Mouse (Mus musculus): ENCODE measurements around the gene Cbx8. TPM values are rescaled to one million over a fixed set of nuclear protein-coding genes. Genes with fewer than 3 reads are reported as not detected.

Gene Cbx8
- polyA plus RNA-seq, 1 experiment from 2014 or later, result 7.7 TPM

GRCm38 (mm10) chr11:119066841-119067240 lies 26.1 kb upstream of the Cbx8 start:
- no peak overlapping the region for H3K4me3 ChIP-seq (ENCODE audit: low read depth, low read length)
- H3K4me1 ChIP-seq (replicated peaks; ENCODE audit: control insufficient read depth, insufficient read depth, low read length), result peaks cover 3% of the 10 kb centered on the region; the same call in 1 of the 2 replicates
- WGBS, result 78% methylated on average over 8 of the region's 8 CpGs
- no peak overlapping the region for H3K4me2 ChIP-seq (ENCODE audit: low read length)
- no peak for ATAC-seq (replicated peaks; ENCODE audit: low FRiP score, low TSS enrichment, low read depth)
- H3K27me3 ChIP-seq (replicated peaks; ENCODE audit: control insufficient read depth, insufficient read depth, low read length), result peaks cover 6% of the 10 kb centered on the region; the same call in 1 of the 2 replicates
- H3K9ac ChIP-seq (ENCODE audit: low read length), result no peak overlapping the region
- DNase-seq (ENCODE audit: low spot score), result no peak
- no peak overlapping the region for H3K27ac ChIP-seq (ENCODE audit: low read depth)
- H3K9me3 ChIP-seq (ENCODE audit: control insufficient read depth, low read length), result 0 out of 2 replicates have a peak, but pooled peaks cover 3% of the 10 kb centered on the region
- no peaks in the 10 kb centered on the region for H3K36me3 ChIP-seq (ENCODE audit: control insufficient read depth, insufficient read depth, low read length)

GRCm38 (mm10) chr11:119059256-119059655 lies 18.5 kb upstream of the Cbx8 start:
- ATAC-seq (replicated peaks; ENCODE audit: low FRiP score, low TSS enrichment, low read depth) (no peak), DNase-seq (ENCODE audit: low spot score) (no peak)
- 15% methylated on average over 3 of the region's 3 CpGs for WGBS
- Histone ChIP-seq H3K27ac (ENCODE audit: low read depth) (no peak overlapping the region), H3K4me1 (replicated peaks; ENCODE audit: control insufficient read depth, insufficient read depth, low read length) (peaks cover 20% of the 10 kb centered on the region), H3K27me3 (replicated peaks; ENCODE audit: control insufficient read depth, insufficient read depth, low read length) (peaks cover 67% of the 10 kb centered on the region), H3K4me2 (ENCODE audit: low read length) (no peak overlapping the region), H3K9me3 (ENCODE audit: control insufficient read depth, low read length) (no peaks in the 10 kb centered on the region), H3K36me3 (ENCODE audit: control insufficient read depth, insufficient read depth, low read length) (no peaks in the 10 kb centered on the region), H3K4me3 (ENCODE audit: low read depth, low read length) (no peak overlapping the region), H3K9ac (ENCODE audit: low read length) (no peak overlapping the region)

GRCm38 (mm10) chr11:119058041-119058995 lies 17.5 kb upstream of the Cbx8 start:
- DNase-seq (ENCODE audit: low spot score) (peak; percentile 78), ATAC-seq (replicated peaks; ENCODE audit: low FRiP score, low TSS enrichment, low read depth) (no peak; the same call in 1 of the 2 replicates)
- Histone ChIP-seq H3K36me3 (ENCODE audit: control insufficient read depth, insufficient read depth, low read length) (no peaks in the 10 kb centered on the region), H3K9ac (ENCODE audit: low read length) (no peak overlapping the region), H3K9me3 (ENCODE audit: control insufficient read depth, low read length) (no peaks in the 10 kb centered on the region), H3K4me3 (ENCODE audit: low read depth, low read length) (peak overlapping the region; percentile 10), H3K27ac (ENCODE audit: low read depth) (no peak overlapping the region), H3K27me3 (replicated peaks; ENCODE audit: control insufficient read depth, insufficient read depth, low read length) (peaks cover 74% of the 10 kb centered on the region), H3K4me1 (replicated peaks; ENCODE audit: control insufficient read depth, insufficient read depth, low read length) (peaks cover 27% of the 10 kb centered on the region), H3K4me2 (ENCODE audit: low read length) (peak overlapping the region; percentile 36)
- 3% methylated on average over 58 of the region's 58 CpGs for WGBS

DNA sequence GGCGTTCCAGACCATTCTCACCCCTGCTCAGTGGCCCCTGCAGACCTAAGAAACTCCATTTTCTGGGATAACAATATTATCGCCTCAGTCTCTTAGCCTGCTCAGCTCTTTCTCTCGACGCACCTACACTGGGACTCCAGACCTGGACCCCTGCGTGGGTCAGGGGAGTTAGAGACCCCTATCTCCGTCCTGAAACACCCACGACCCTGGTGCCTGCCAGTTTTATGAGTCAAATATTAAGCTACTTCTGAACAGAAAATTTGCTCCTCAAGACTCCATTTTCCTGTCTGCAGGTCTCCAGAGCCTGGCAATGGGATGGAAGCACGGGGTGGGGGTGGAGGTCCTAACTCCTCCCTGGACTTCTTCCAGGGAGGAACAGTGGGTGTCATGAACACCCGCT lies 16.5 kb upstream of the Cbx8 start:
- peaks cover 76% of the 10 kb centered on the region for H3K27me3 ChIP-seq (replicated peaks; ENCODE audit: control insufficient read depth, insufficient read depth, low read length)
- WGBS, result 6% methylated on average over 9 of the region's 9 CpGs
- DNase-seq (ENCODE audit: low spot score), result peak; percentile 72
- H3K4me2 ChIP-seq (ENCODE audit: low read length), result peak overlapping the region; percentile 78
- H3K36me3 ChIP-seq (ENCODE audit: control insufficient read depth, insufficient read depth, low read length), result no peaks in the 10 kb centered on the region
- ATAC-seq (replicated peaks; ENCODE audit: low FRiP score, low TSS enrichment, low read depth), result no peak
- H3K9ac ChIP-seq (ENCODE audit: low read length), result no peak overlapping the region
- peaks cover 35% of the 10 kb centered on the region for H3K4me1 ChIP-seq (replicated peaks; ENCODE audit: control insufficient read depth, insufficient read depth, low read length)
- no peaks in the 10 kb centered on the region for H3K9me3 ChIP-seq (ENCODE audit: control insufficient read depth, low read length)
- peak overlapping the region; percentile 53; the same call in 1 of the 2 replicates for H3K4me3 ChIP-seq (ENCODE audit: low read depth, low read length)
- H3K27ac ChIP-seq (ENCODE audit: low read depth), result no peak overlapping the region

- H3K4me3 ChIP-seq (ENCODE audit: low read depth, low read length), result peak overlapping the region; percentile 53
- H3K4me1 ChIP-seq (replicated peaks; ENCODE audit: control insufficient read depth, insufficient read depth, low read length), result peaks cover 37% of the 10 kb centered on the region
- H3K27ac ChIP-seq (ENCODE audit: low read depth), result peak overlapping the region; percentile 35; the same call in 1 of the 2 replicates
- WGBS, result under 1% methylated on average over 64 of the region's 65 CpGs
- peak overlapping the region; percentile 86 for H3K9ac ChIP-seq (ENCODE audit: low read length)
- peak overlapping the region; percentile 78 for H3K4me2 ChIP-seq (ENCODE audit: low read length)
- ATAC-seq (replicated peaks; ENCODE audit: low FRiP score, low TSS enrichment, low read depth), result no peak; the same call in 1 of the 2 replicates
- H3K36me3 ChIP-seq (ENCODE audit: control insufficient read depth, insufficient read depth, low read length), result no peaks in the 10 kb centered on the region
- peaks cover 83% of the 10 kb centered on the region for H3K27me3 ChIP-seq (replicated peaks; ENCODE audit: control insufficient read depth, insufficient read depth, low read length)
- DNase-seq (ENCODE audit: low spot score), result peak; percentile 90
- H3K9me3 ChIP-seq (ENCODE audit: control insufficient read depth, low read length), result no peaks in the 10 kb centered on the region
Observed at GRCm38 (mm10) chr11:119056301-119057211, 15.8 kb upstream of the Cbx8 start.

DNA sequence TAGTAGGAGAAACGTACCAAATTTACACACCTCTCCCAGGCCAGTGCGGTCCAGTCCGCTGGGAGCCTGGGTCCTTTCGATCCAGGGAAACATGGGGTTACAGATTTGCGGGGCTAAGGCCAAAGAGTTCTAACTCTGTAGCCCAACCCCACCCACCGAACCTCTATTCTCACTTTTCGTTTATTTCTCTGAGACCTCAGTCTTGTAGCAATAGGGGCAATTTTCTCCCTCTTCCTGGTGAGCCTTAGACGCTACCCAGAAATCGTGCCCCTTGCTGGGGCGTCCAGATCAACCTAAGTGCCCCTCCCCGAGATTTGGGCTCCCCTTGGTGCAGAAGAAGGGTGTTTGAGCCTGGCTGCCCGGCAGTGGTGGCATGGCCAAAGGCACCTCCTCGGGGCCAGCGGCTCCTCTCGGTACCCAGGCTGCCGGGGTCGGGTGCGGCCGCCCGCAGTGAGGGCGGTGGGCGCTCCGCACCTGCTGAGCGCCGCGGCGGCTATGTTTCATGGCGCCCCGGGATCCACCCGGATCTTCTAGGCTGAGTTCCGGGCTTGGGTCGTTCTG lies 14.9 kb upstream of the Cbx8 start:
- WGBS, result 2% methylated on average over 32 of the region's 32 CpGs
- no peak overlapping the region for H3K27ac ChIP-seq (ENCODE audit: low read depth)
- H3K9me3 ChIP-seq (ENCODE audit: control insufficient read depth, low read length), result no peaks in the 10 kb centered on the region
- no peak overlapping the region for H3K9ac ChIP-seq (ENCODE audit: low read length)
- H3K4me2 ChIP-seq (ENCODE audit: low read length), result peak overlapping the region; percentile 78
- DNase-seq (ENCODE audit: low spot score), result peak; percentile 70
- peaks cover 37% of the 10 kb centered on the region for H3K4me1 ChIP-seq (replicated peaks; ENCODE audit: control insufficient read depth, insufficient read depth, low read length)
- peak overlapping the region; percentile 53 for H3K4me3 ChIP-seq (ENCODE audit: low read depth, low read length)
- no peaks in the 10 kb centered on the region for H3K36me3 ChIP-seq (ENCODE audit: control insufficient read depth, insufficient read depth, low read length)
- no peak; the same call in 1 of the 2 replicates for ATAC-seq (replicated peaks; ENCODE audit: low FRiP score, low TSS enrichment, low read depth)
- H3K27me3 ChIP-seq (replicated peaks; ENCODE audit: control insufficient read depth, insufficient read depth, low read length), result peaks cover 88% of the 10 kb centered on the region

DNA sequence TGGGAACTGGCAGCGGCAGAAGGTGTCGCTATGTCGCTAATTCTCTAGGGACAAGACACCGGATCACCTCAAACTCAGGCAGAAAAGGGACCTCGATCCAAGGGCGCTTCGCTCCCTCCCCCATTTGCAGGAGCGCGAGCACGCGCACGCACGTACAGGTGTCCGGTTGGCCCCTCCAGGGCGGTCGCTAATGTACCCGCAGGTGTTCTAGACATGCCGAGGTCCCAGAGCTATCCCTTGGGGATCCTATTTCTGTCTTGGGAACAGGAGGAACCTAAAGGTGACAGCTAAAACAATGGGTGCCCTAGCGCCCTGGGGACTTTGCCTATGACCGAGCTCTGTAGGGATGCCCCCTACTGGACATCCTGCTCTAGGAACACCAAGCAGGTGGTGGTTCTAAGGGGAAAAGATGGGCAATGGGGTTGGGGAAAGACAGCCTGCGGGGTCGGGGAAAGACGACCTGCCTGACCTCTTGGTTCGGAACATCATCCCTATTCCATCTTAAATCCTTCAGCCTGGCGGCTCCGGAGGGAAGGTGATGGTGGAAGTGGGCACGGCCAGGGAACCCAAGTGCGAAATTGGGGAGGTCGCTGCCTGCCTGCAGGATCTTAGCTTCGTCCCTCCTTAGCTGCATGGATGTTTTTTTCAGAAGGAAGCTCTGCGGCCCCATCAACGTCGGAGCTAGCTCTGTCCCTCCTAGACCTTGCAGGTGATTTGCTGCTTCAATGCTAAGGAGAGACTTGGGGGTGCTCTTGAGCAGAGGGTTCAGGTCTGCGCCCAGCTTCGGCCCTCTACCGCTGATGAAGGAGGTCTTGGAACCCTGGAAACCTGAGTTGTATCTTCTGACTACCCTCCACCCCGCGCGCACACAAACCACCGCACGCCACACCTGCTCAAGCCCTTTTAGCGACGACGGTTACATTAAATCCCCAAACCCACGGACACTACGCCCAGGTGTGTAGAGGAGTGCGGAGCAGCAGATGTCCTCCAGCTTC lies 13.9 kb upstream of the Cbx8 start:
- H3K4me1 ChIP-seq (replicated peaks; ENCODE audit: control insufficient read depth, insufficient read depth, low read length), result peaks cover 37% of the 10 kb centered on the region
- DNase-seq (ENCODE audit: low spot score) (peak; percentile 77), ATAC-seq (replicated peaks; ENCODE audit: low FRiP score, low TSS enrichment, low read depth) (no peak)
- no peak overlapping the region for H3K27ac ChIP-seq (ENCODE audit: low read depth)
- WGBS, result 2% methylated on average over 47 of the region's 47 CpGs
- H3K36me3 ChIP-seq (ENCODE audit: control insufficient read depth, insufficient read depth, low read length), result no peaks in the 10 kb centered on the region
- H3K9ac ChIP-seq (ENCODE audit: low read length), result no peak overlapping the region
- H3K27me3 ChIP-seq (replicated peaks; ENCODE audit: control insufficient read depth, insufficient read depth, low read length), result peaks cover 88% of the 10 kb centered on the region
- H3K9me3 ChIP-seq (ENCODE audit: control insufficient read depth, low read length), result no peaks in the 10 kb centered on the region
- H3K4me3 ChIP-seq (ENCODE audit: low read depth, low read length), result peak overlapping the region; percentile 28; the same call in 1 of the 2 replicates
- H3K4me2 ChIP-seq (ENCODE audit: low read length), result peak overlapping the region; percentile 66

All from intestine, embryonic 14.5 days (tissue).